Mouse (Mus musculus) testis, adult 2 months (tissue): Measurements from ENCODE around the gene Slc39a2.

Experiments
- CTCF ChIP-seq: fragments of 200-500 bp; IDR thresholded peaks from 2 replicates; pipeline ENCODE4 v1.5.1; 2012; ENCODE audit warnings: low read depth, mild to moderate bottlenecking, inconsistent platforms, low read length, moderate library complexity; ENCODE audit not compliant: control insufficient read depth, insufficient read depth, insufficient replicate concordance
- POLR2A ChIP-seq: fragments of 200-500 bp; IDR thresholded peaks from 2 replicates; pipeline ENCODE4 v1.6.1; 2012; ENCODE audit warnings: low read depth, mild to moderate bottlenecking, inconsistent platforms, low read length, moderate library complexity; ENCODE audit not compliant: control insufficient read depth

DNA sequence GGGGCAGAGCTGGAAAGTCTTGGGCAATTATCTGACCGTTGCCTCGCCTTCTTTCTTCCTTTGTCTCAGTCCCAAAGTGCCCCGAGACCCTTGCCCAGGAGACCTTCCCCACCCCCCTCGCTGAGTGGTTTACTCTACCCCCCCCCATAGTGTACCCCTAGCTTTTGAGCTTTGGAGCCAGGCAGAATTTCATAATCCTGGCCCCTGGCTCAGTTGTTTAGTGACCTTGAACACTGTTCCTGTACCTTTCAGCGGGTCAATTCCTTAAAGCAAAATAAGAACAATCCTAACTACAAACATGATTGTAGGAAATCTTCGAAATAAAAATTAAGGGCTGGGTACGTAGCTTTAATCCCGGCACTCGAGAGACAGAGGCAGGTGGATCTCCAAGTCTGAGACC is 48.9 kb downstream of the Slc39a2 start:
- no peak for TF ChIP-seq CTCF
- no peak for TF ChIP-seq POLR2A
